Mouse (Mus musculus) forebrain, embryonic 16.5 days (tissue): ENCODE measurements around the gene Elmod1. TPM values are rescaled to one million over a fixed set of nuclear protein-coding genes. Genes with fewer than 3 reads are reported as not detected.

Experiments used
- ATAC-seq: fragments of 200-750 bp; cut with Nextera tagmentation; 2 replicates; pipeline ENCODE4 v1.8.0; 2017; ENCODE audit warnings: mild to moderate bottlenecking, moderate library complexity
- H3K27ac ChIP-seq: fragments of 300-500 bp; sonication (generic); 2 replicates; pipeline ENCODE4 v1.5.1; 2014; ENCODE audit warnings: low read length, control low read depth
- H3K27me3 ChIP-seq: fragments of 300-500 bp; sonication (generic); replicated peaks from 2 replicates; pipeline ENCODE4 v1.6.1; 2014; ENCODE audit warnings: low read length; ENCODE audit not compliant: control insufficient read depth, insufficient read depth
- H3K36me3 ChIP-seq: fragments of 300-500 bp; sonication (generic); 2 replicates; pipeline ENCODE4 v1.6.1; 2014; ENCODE audit not compliant: control insufficient read depth, insufficient read depth
- H3K4me1 ChIP-seq: fragments of 300-500 bp; sonication (generic); replicated peaks from 2 replicates; pipeline ENCODE4 v1.6.1; 2014; ENCODE audit warnings: low read length; ENCODE audit not compliant: control insufficient read depth, insufficient read depth
- H3K4me2 ChIP-seq: fragments of 300-500 bp; sonication (generic); 2 replicates; pipeline ENCODE4 v1.6.1; 2014; ENCODE audit warnings: mild to moderate bottlenecking, low read length, control low read depth
- H3K4me3 ChIP-seq: fragments of 300-500 bp; sonication (generic); replicated peaks from 2 replicates; pipeline ENCODE4 v1.5.1; 2014; ENCODE audit warnings: mild to moderate bottlenecking, low read length, control low read depth
- H3K9ac ChIP-seq: fragments of 300-500 bp; sonication (generic); replicated peaks from 2 replicates; pipeline ENCODE4 v1.6.1; 2014; ENCODE audit warnings: low read depth, low read length, control low read depth
- H3K9me3 ChIP-seq: fragments of 300-500 bp; sonication (generic); 2 replicates; pipeline ENCODE4 v1.6.1; 2016; ENCODE audit warnings: low read length; ENCODE audit not compliant: control insufficient read depth
- WGBS: fragments of 180-500 bp; shearing (Covaris S2); extraction: QIAGEN DNeasy Blood & Tissue Kit; methylation state at CpG from one replicate; pipeline ENCODE4 v1.1.7; 2014; 5-methylcytosine and 5-hydroxymethylcytosine counted together
- polyA plus RNA-seq: library from polyadenylated mRNA; unstranded; fragments of >200 nt; fragmentation: Nextera tagmentation; extraction: Ambion mirVana; gene quantifications from 2 replicates; pipeline ENCODE4 v1.2.1, GENCODE M21; 2015

Gene Elmod1
- polyA plus RNA-seq, 1 experiment from 2014 or later, result 39.6 TPM

- no peak for ATAC-seq
- Histone ChIP-seq H3K4me2 (no peak overlapping the region), H3K4me3 (no peak overlapping the region), H3K27ac (no peak overlapping the region), H3K9ac (no peak overlapping the region), H3K27me3 (no peaks in the 10 kb centered on the region), H3K4me1 (no peaks in the 10 kb centered on the region), H3K36me3 (no peaks in the 10 kb centered on the region), H3K9me3 (peaks cover 2% of the 10 kb centered on the region; the same call in 1 of the 2 replicates)
- 82% methylated on average over 7 of the region's 7 CpGs for WGBS
These were observed 79.3 kb downstream of the Elmod1 start for GRCm38 (mm10) chr9:53895827-53896226.

DNA sequence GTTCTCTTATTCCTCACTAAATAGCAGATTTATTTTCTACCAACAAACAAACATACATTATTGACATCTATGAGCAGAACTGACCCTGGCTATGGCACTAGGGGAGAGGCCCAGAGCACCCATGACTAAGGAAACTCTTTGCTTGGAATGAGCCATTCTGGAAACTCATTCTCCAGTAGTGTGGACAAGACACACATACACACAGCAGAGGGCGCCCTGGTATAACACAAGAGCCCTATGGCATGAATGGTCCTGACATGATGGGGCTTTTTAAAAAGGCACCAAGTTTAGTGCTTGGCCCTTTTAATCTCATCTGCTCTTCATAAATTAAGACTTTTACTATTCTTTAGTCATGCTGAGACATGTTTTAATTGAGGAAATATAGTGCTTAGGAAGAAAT, 85.0 kb downstream of the Elmod1 start:
- ATAC-seq, result peak; percentile 84
- H3K36me3 ChIP-seq, result no peaks in the 10 kb centered on the region
- peaks cover 2% of the 10 kb centered on the region; the same call in 1 of the 2 replicates for H3K9me3 ChIP-seq
- no peak overlapping the region for H3K4me3 ChIP-seq
- H3K4me1 ChIP-seq, result no peaks in the 10 kb centered on the region
- H3K27ac ChIP-seq, result no peak overlapping the region
- 0% methylated on average over 1 of the region's 1 CpGs for WGBS
- no peak overlapping the region for H3K4me2 ChIP-seq
- H3K9ac ChIP-seq, result no peak overlapping the region
- H3K27me3 ChIP-seq, result no peaks in the 10 kb centered on the region

GRCm38 (mm10) chr9:53883588-53884280, 91.4 kb downstream of the Elmod1 start:
- Histone ChIP-seq H3K4me2 (no peak overlapping the region), H3K9me3 (no peaks in the 10 kb centered on the region), H3K27ac (peak overlapping the region; percentile 69), H3K36me3 (no peaks in the 10 kb centered on the region), H3K27me3 (no peaks in the 10 kb centered on the region), H3K4me3 (no peak overlapping the region), H3K9ac (no peak overlapping the region), H3K4me1 (peaks cover 5% of the 10 kb centered on the region)
- peak; percentile 94 for ATAC-seq
- 80% methylated on average over 23 of the region's 23 CpGs for WGBS

- no peak for ATAC-seq
- Histone ChIP-seq H3K27me3 (no peaks in the 10 kb centered on the region), H3K4me2 (no peak overlapping the region), H3K9ac (no peak overlapping the region), H3K27ac (no peak overlapping the region), H3K4me3 (no peak overlapping the region), H3K9me3 (no peaks in the 10 kb centered on the region), H3K4me1 (no peaks in the 10 kb centered on the region), H3K36me3 (no peaks in the 10 kb centered on the region)
- WGBS, result 31% methylated on average over 2 of the region's 2 CpGs
These were observed 97.7 kb downstream of the Elmod1 start for GRCm38 (mm10) chr9:53877423-53877822.

- ATAC-seq, result no peak
- whole genome bisulfite sequencing, result 90% methylated on average over 8 of the region's 8 CpGs
- H3K4me1 ChIP-seq, result no peaks in the 10 kb centered on the region
- H3K36me3 ChIP-seq, result no peaks in the 10 kb centered on the region
- no peak overlapping the region for H3K9ac ChIP-seq
- no peak overlapping the region for H3K4me3 ChIP-seq
- H3K4me2 ChIP-seq, result no peak overlapping the region
- no peaks in the 10 kb centered on the region for H3K9me3 ChIP-seq
- no peaks in the 10 kb centered on the region for H3K27me3 ChIP-seq
- no peak overlapping the region for H3K27ac ChIP-seq
These were observed 101.9 kb downstream of the Elmod1 start for GRCm38 (mm10) chr9:53873239-53873638.

Other genes with a start within 250 kb of the Elmod1 start
- gene Slc35f2, start 203.8 kb downstream of the Elmod1 start, polyA plus RNA-seq, result 12.8 and 14.0 TPM in 2 replicates
- gene Sln, start 125.1 kb downstream of the Elmod1 start, polyA plus RNA-seq, result 1.1 and 1.7 TPM in 2 replicates
- gene Tnfaip8l3, start 93.1 kb upstream of the Elmod1 start, polyA plus RNA-seq, result 0.51 and 0.63 TPM in 2 replicates